ENCODE assay signal across 8 mouse cellular contexts in genomic region chrX:101285534-101285933, GRCm38 (mm10). TPM values are rescaled to one million over a fixed set of nuclear protein-coding genes. Genes with fewer than 3 reads are reported as not detected.
DNase-seq lines count a peak whose midpoint lies in the region; ATAC-seq and TF ChIP-seq lines count a peak whose summit lies in the region.

No protein-coding gene starts in this region.

- no peak for TF ChIP-seq POLR2A in heart, adult 2 months (IDR thresholded peaks at IDR 0.05; ENCODE audit: insufficient read depth, low read depth, low read length)
- no peak for TF ChIP-seq POLR2A in ES-Bruce4 (IDR thresholded peaks at IDR 0.05; ENCODE audit: insufficient read depth, low read length)

- H3K27me3 ChIP-seq in heart, adult 2 months (ENCODE audit: control insufficient read depth, insufficient read depth, low read length): no peaks in the 10 kb centered on the region
- 0 out of 2 replicates have a peak, but pooled peaks cover 2% of the 10 kb centered on the region for H3K27me3 ChIP-seq in heart, embryonic 12.5 days (replicated peaks)
- H3K27me3 ChIP-seq in ES-Bruce4 (ENCODE audit: control insufficient read depth, insufficient read depth, low read length, poor library complexity, severe bottlenecking): no peaks in the 10 kb centered on the region

- no peaks in the 10 kb centered on the region for H3K9me3 ChIP-seq in heart, embryonic 12.5 days (replicated peaks)
- H3K9me3 ChIP-seq in ES-Bruce4 (replicated peaks; ENCODE audit: control insufficient read depth, insufficient read depth, low read length, poor library complexity, severe bottlenecking): no peaks in the 10 kb centered on the region

- TF ChIP-seq CTCF in heart, adult 2 months (IDR thresholded peaks at IDR 0.05): peak; percentile 75
- TF ChIP-seq CTCF in ES-Bruce4 (IDR thresholded peaks at IDR 0.05; ENCODE audit: low read depth, low read length): peak; percentile 74

- ATAC-seq in heart, embryonic 12.5 days (ENCODE audit: insufficient number of reproducible peaks, low FRiP score): no peak

- H3K79me2 ChIP-seq in heart, adult 2 months (replicated peaks; ENCODE audit: control insufficient read depth, insufficient read depth, low read length): no peaks in the 10 kb centered on the region

- intact Hi-C loops in heart, adult 2 months (cut with DNase I): loop anchor here (5.0 kb wide), 1 partner anchor 153 kb away; no protein-coding TSS in a partner anchor
- intact Hi-C loops in gastrocnemius, postnatal 14 days (cut with DNase I; ENCODE audit: low total_unique reads): no loop called here

- H3K36me3 ChIP-seq in heart, adult 2 months (ENCODE audit: control insufficient read depth, insufficient read depth, low read length): no peaks in the 10 kb centered on the region; the same call in 1 of the 2 replicates
- peaks cover 90% of the 10 kb centered on the region for H3K36me3 ChIP-seq in heart, embryonic 12.5 days
- H3K36me3 ChIP-seq in ES-Bruce4 (ENCODE audit: control insufficient read depth, insufficient read depth, low read length, poor library complexity, severe bottlenecking): peaks cover 14% of the 10 kb centered on the region

- H3K4me1 ChIP-seq in heart, adult 2 months (ENCODE audit: control insufficient read depth, insufficient read depth, low read length): no peaks in the 10 kb centered on the region
- peaks cover 7% of the 10 kb centered on the region; the same call in 1 of the 2 replicates for H3K4me1 ChIP-seq in heart, embryonic 12.5 days (replicated peaks)
- H3K4me1 ChIP-seq in ES-Bruce4 (ENCODE audit: control insufficient read depth, insufficient read depth, low read length): no peaks in the 10 kb centered on the region

- no peak overlapping the region for H3K9ac ChIP-seq in heart, adult 2 months (ENCODE audit: low read depth, low read length)
- no peak overlapping the region for H3K9ac ChIP-seq in heart, embryonic 12.5 days
- no peak overlapping the region for H3K9ac ChIP-seq in ES-Bruce4 (ENCODE audit: low read depth, poor library complexity, severe bottlenecking)

- peak; percentile 35 to 52 for DNase-seq in heart, adult 2 months
- peak; percentile 58 to 68 for DNase-seq in cerebellum, adult 18-20 months
- peak; percentile 38 for DNase-seq in gastrocnemius, postnatal 14 days
- peak; percentile 54 to 57 for DNase-seq in kidney, postnatal 25 days
- peak; percentile 62 to 75 for DNase-seq in lung, postnatal 4 days
- peak; percentile 45 to 50 for DNase-seq in spleen, postnatal 36 days (ENCODE audit: low spot score in 2 of 2)

- no peak overlapping the region for H3K4me2 ChIP-seq in heart, embryonic 12.5 days

- no peak overlapping the region for H3K4me3 ChIP-seq in heart, adult 2 months
- no peak overlapping the region for H3K4me3 ChIP-seq in heart, embryonic 12.5 days
- H3K4me3 ChIP-seq in ES-Bruce4 (ENCODE audit: low read depth, low read length): no peak overlapping the region

- WGBS in heart, adult 2 months: 25% methylated on average over 6 of the region's 6 CpGs
- 20% methylated on average over 6 of the region's 6 CpGs for WGBS in heart, embryonic 12.5 days

- TF ChIP-seq EP300 in heart, adult 2 months (IDR thresholded peaks at IDR 0.05; ENCODE audit: insufficient read depth, low read depth, low read length): no peak
- no peak for TF ChIP-seq EP300 in ES-Bruce4 (IDR thresholded peaks at IDR 0.05; ENCODE audit: insufficient read depth, low read depth, low read length)

- no peak overlapping the region for H3K27ac ChIP-seq in heart, adult 2 months
- no peak overlapping the region for H3K27ac ChIP-seq in heart, embryonic 12.5 days (ENCODE audit: poor library complexity, severe bottlenecking)
- H3K27ac ChIP-seq in ES-Bruce4 (ENCODE audit: insufficient read depth, low read length): no peak overlapping the region

RNA-seq across cellular contexts. Expression of gene Med12, which starts 11.7 kb away (rescaled TPM):
- 10 to 100 TPM; 20.2 to 21.2 TPM for total RNA-seq in heart, adult 2 months (2021)
- 61.9 and 76.3 TPM in 2 replicates for polyA plus RNA-seq in heart, adult 2 months (2012; rRNA removed)
- polyA plus RNA-seq in heart, embryonic 12.5 days (2016; fragmentation: Nextera tagmentation; extraction: Ambion mirVana): 30.5 and 30.7 TPM in 2 replicates
- 38.6 and 41.7 TPM in 2 replicates for polyA plus RNA-seq in ES-Bruce4 (2011; ENCODE audit: insufficient read depth, insufficient read length, low read depth, missing spikeins)
- 10 to 100 TPM; 15.0 to 19.7 TPM for total RNA-seq in gastrocnemius, postnatal 14 days (2021)

RNA-seq across cellular contexts. Expression of gene Nlgn3, which starts 13.4 kb away (rescaled TPM):
- total RNA-seq in heart, adult 2 months (2021): 1 to 10 TPM in 1 of 2 experiments, under 1 TPM in 1; 0.42 to 1.0 TPM
- polyA plus RNA-seq in heart, adult 2 months (2012; rRNA removed): 0.20 and 1.1 TPM in 2 replicates
- polyA plus RNA-seq in heart, embryonic 12.5 days (2016; fragmentation: Nextera tagmentation; extraction: Ambion mirVana): 2.2 and 2.9 TPM in 2 replicates
- polyA plus RNA-seq in ES-Bruce4 (2011; ENCODE audit: insufficient read depth, insufficient read length, low read depth, missing spikeins): 0.58 and 0.70 TPM in 2 replicates
- under 1 TPM; 0.18 to 0.66 TPM for total RNA-seq in gastrocnemius, postnatal 14 days (2021)

RNA-seq across cellular contexts. Expression of gene Gm20489, which starts 16.7 kb away (rescaled TPM):
- under 1 TPM in 1 of 2 experiments, not detected in 1; 0.31 TPM for total RNA-seq in heart, adult 2 months (2021)
- polyA plus RNA-seq in heart, adult 2 months (2012; rRNA removed): not detected in 2 replicates
- polyA plus RNA-seq in heart, embryonic 12.5 days (2016; fragmentation: Nextera tagmentation; extraction: Ambion mirVana): not detected in 2 replicates
- not detected in 2 replicates for polyA plus RNA-seq in ES-Bruce4 (2011; ENCODE audit: insufficient read depth, insufficient read length, low read depth, missing spikeins)
- not detected for total RNA-seq in gastrocnemius, postnatal 14 days (2021)

RNA-seq across cellular contexts. Expression of gene Il2rg, which starts 17.5 kb away (rescaled TPM):
- total RNA-seq in heart, adult 2 months (2021): 1 to 10 TPM; 7.9 to 9.8 TPM
- 15.8 and 19.2 TPM in 2 replicates for polyA plus RNA-seq in heart, adult 2 months (2012; rRNA removed)
- polyA plus RNA-seq in heart, embryonic 12.5 days (2016; fragmentation: Nextera tagmentation; extraction: Ambion mirVana): 10.7 and 11.8 TPM in 2 replicates
- polyA plus RNA-seq in ES-Bruce4 (2011; ENCODE audit: insufficient read depth, insufficient read length, low read depth, missing spikeins): 0.40 and 0.84 TPM in 2 replicates
- 1 to 10 TPM; 5.2 to 7.1 TPM for total RNA-seq in gastrocnemius, postnatal 14 days (2021)

RNA-seq across cellular contexts. Expression of gene Gm614, which starts 21.7 kb away (rescaled TPM):
- not detected for total RNA-seq in heart, adult 2 months (2021)
- 0.41 TPM in 1 of 2 replicates, not detected in the other for polyA plus RNA-seq in heart, adult 2 months (2012; rRNA removed)
- not detected in 2 replicates for polyA plus RNA-seq in heart, embryonic 12.5 days (2016; fragmentation: Nextera tagmentation; extraction: Ambion mirVana)
- polyA plus RNA-seq in ES-Bruce4 (2011; ENCODE audit: insufficient read depth, insufficient read length, low read depth, missing spikeins): not detected in 2 replicates
- total RNA-seq in gastrocnemius, postnatal 14 days (2021): not detected
